Mouse (Mus musculus): ENCODE measurements around the gene Gm49339. TPM values are rescaled to one million over a fixed set of nuclear protein-coding genes. Genes with fewer than 3 reads are reported as not detected.
"Not testable (repeated sequence)": the region's sequence is repeated elsewhere in the genome, so short reads cannot be mapped to it uniquely, and the experiment has no call there.

Gene Gm49339
- total and polyA plus RNA-seq, 3 experiments: not detected

GRCm38 (mm10) chr10:51456369-51456768 lies 24.0 kb upstream of the Gm49339 start:
- DNase-seq (ENCODE audit: low read depth, low spot score): no peak
- Histone ChIP-seq H3K9ac (ENCODE audit: control insufficient read depth, low read depth, low read length, poor library complexity, severe bottlenecking) (no peak overlapping the region), H3K4me3 (ENCODE audit: control insufficient read depth in 1 of 2, insufficient read depth in 1 of 2, low read depth in 2 of 2, low read length in 2 of 2) (no peak overlapping the region), H3K4me1 (ENCODE audit: control insufficient read depth in 1 of 2, insufficient read depth in 2 of 2, low read length in 2 of 2) (peaks cover 11 to 17% of the 10 kb centered on the region in 2 experiments), H3K79me2 (ENCODE audit: control insufficient read depth, insufficient read depth, low read length, poor library complexity) (no peaks in the 10 kb centered on the region), H3K36me3 (ENCODE audit: control insufficient read depth in 1 of 2, insufficient read depth in 2 of 2, low read length in 2 of 2) (peaks cover 0 to 25% of the 10 kb centered on the region in 2 experiments; a peak in 2 of 4 replicates), H3K27me3 (ENCODE audit: control insufficient read depth in 1 of 2, insufficient read depth in 2 of 2, low read length in 2 of 2) (no peaks in the 10 kb centered on the region), H3K9me3 (replicated peaks; ENCODE audit: insufficient read depth, low read length) (no peaks in the 10 kb centered on the region), H3K27ac (ENCODE audit: control insufficient read depth, low read depth, low read length) (peak overlapping the region; percentile 65)
- TF ChIP-seq CTCF (IDR thresholded peaks at IDR 0.05 in 2 of 3, conservative IDR thresholded peaks at IDR 0.05 in 1 of 3; ENCODE audit: control insufficient read depth in 1 of 3, insufficient read depth in 1 of 3, low read depth in 2 of 3, low read length in 3 of 3, poor library complexity in 1 of 3, severe bottlenecking in 1 of 3) (no peak), GATA1 (IDR thresholded peaks at IDR 0.05; ENCODE audit: low read depth, low read length) (peak; percentile 51), POLR2AphosphoS2 (IDR thresholded peaks at IDR 0.05; ENCODE audit: low read length) (no peak), ZC3H11A (IDR thresholded peaks at IDR 0.05; ENCODE audit: low read depth, low read length) (no peak), EP300 (IDR thresholded peaks at IDR 0.05; ENCODE audit: low read depth in 1 of 2, low read length in 2 of 2) (peak in 1 of 2 experiments; percentile 40; a peak in 1 of 4 replicates), MAZ (IDR thresholded peaks at IDR 0.05; ENCODE audit: low read depth, low read length) (no peak), TAL1 (IDR thresholded peaks at IDR 0.05; ENCODE audit: low read length) (no peak)

GRCm38 (mm10) chr10:51463800-51464199 lies 16.6 kb upstream of the Gm49339 start:
- not testable (repeated sequence) for H3K27ac ChIP-seq (ENCODE audit: control insufficient read depth, low read depth, low read length); H3K9ac ChIP-seq (ENCODE audit: control insufficient read depth, low read depth, low read length, poor library complexity, severe bottlenecking); H3K9me3 ChIP-seq (replicated peaks; ENCODE audit: insufficient read depth, low read length); H3K4me1 ChIP-seq (ENCODE audit: control insufficient read depth in 1 of 2, insufficient read depth in 2 of 2, low read length in 2 of 2); H3K79me2 ChIP-seq (ENCODE audit: control insufficient read depth, insufficient read depth, low read length, poor library complexity); H3K4me3 ChIP-seq (ENCODE audit: control insufficient read depth in 1 of 2, insufficient read depth in 1 of 2, low read depth in 2 of 2, low read length in 2 of 2); H3K36me3 ChIP-seq (ENCODE audit: control insufficient read depth in 1 of 2, insufficient read depth in 2 of 2, low read length in 2 of 2); H3K27me3 ChIP-seq (ENCODE audit: control insufficient read depth in 1 of 2, insufficient read depth in 2 of 2, low read length in 2 of 2); DNase-seq (ENCODE audit: low read depth, low spot score)

- H3K79me2 ChIP-seq (ENCODE audit: control insufficient read depth, insufficient read depth, low read length, poor library complexity); H3K9ac ChIP-seq (ENCODE audit: control insufficient read depth, low read depth, low read length, poor library complexity, severe bottlenecking); H3K4me1 ChIP-seq (ENCODE audit: control insufficient read depth in 1 of 2, insufficient read depth in 2 of 2, low read length in 2 of 2); DNase-seq (ENCODE audit: low read depth, low spot score); H3K27ac ChIP-seq (ENCODE audit: control insufficient read depth, low read depth, low read length); H3K9me3 ChIP-seq (replicated peaks; ENCODE audit: insufficient read depth, low read length); H3K4me3 ChIP-seq (ENCODE audit: control insufficient read depth in 1 of 2, insufficient read depth in 1 of 2, low read depth in 2 of 2, low read length in 2 of 2); H3K36me3 ChIP-seq (ENCODE audit: control insufficient read depth in 1 of 2, insufficient read depth in 2 of 2, low read length in 2 of 2); H3K27me3 ChIP-seq (ENCODE audit: control insufficient read depth in 1 of 2, insufficient read depth in 2 of 2, low read length in 2 of 2): not testable (repeated sequence)
Measured at GRCm38 (mm10) chr10:51490691-51491090, 10.3 kb downstream of the Gm49339 start, which contains the start of gene Lilrb4a. Lilrb4a (plus strand) TSS chr10:51490956.

GRCm38 (mm10) chr10:51520021-51520420 lies 39.6 kb downstream of the Gm49339 start:
- no peak for TF ChIP-seq ZC3H11A (IDR thresholded peaks at IDR 0.05; ENCODE audit: low read depth, low read length)
- TF ChIP-seq E2F4 (IDR thresholded peaks at IDR 0.05; ENCODE audit: borderline replicate concordance, low read depth, low read length): no peak
- Histone ChIP-seq H3K9ac (ENCODE audit: control insufficient read depth, low read depth, low read length, poor library complexity, severe bottlenecking) (no peak overlapping the region), H3K79me2 (ENCODE audit: control insufficient read depth, insufficient read depth, low read length, poor library complexity) (no peaks in the 10 kb centered on the region), H3K9me3 (replicated peaks; ENCODE audit: insufficient read depth, low read length) (no peaks in the 10 kb centered on the region), H3K4me3 (ENCODE audit: control insufficient read depth in 1 of 2, insufficient read depth in 1 of 2, low read depth in 2 of 2, low read length in 2 of 2) (no peak overlapping the region), H3K27me3 (ENCODE audit: control insufficient read depth in 1 of 2, insufficient read depth in 2 of 2, low read length in 2 of 2) (no peaks in the 10 kb centered on the region), H3K36me3 (ENCODE audit: control insufficient read depth in 1 of 2, insufficient read depth in 2 of 2, low read length in 2 of 2) (no peaks in the 10 kb centered on the region), H3K4me1 (ENCODE audit: control insufficient read depth in 1 of 2, insufficient read depth in 2 of 2, low read length in 2 of 2) (no peaks in the 10 kb centered on the region; a peak in 1 of 4 replicates), H3K27ac (ENCODE audit: control insufficient read depth, low read depth, low read length) (no peak overlapping the region)
- peak; percentile 27 for DNase-seq (ENCODE audit: low read depth, low spot score)
